Mouse (Mus musculus) adrenal gland, postnatal 4 days (tissue): ENCODE data around the gene Ccdc85a. TPM values are rescaled to one million over a fixed set of nuclear protein-coding genes. Genes with fewer than 3 reads are reported as not detected.
A peak's percentile ranks its signal among the peaks of the same experiment; 100 is the strongest.

Source experiments
- DNase-seq, 2 experiments: peaks; one replicate each; pipeline ENCODE4 v3.0.0; 2021 to 2022; ENCODE audit warnings: low spot score in 2 of 2, mixed read lengths in 2 of 2
- long read RNA-seq, 2 experiments: library from polyadenylated mRNA; stranded (forward); transcript quantifications; one replicate each; pipeline ENCODE4 v2.0.0; 2021
- total RNA-seq, 2 experiments: library from RNA; stranded (reverse); gene quantifications; 2 replicates each; pipeline ENCODE4 v1.2.3; 2021

Ccdc85a gene
- total RNA-seq: 1 to 10 TPM; 4.0 to 4.9 TPM
- long read RNA-seq, experiment 1, full-length matches to known transcripts: 1 of 1 reads
- long read RNA-seq, experiment 1, partial matches to known transcripts: 0 of 1 reads
- long read RNA-seq, experiment 1, other reads (novel, unspliced or antisense): 0 of 1 reads
- long read RNA-seq, experiment 2, full-length matches to known transcripts: 7 of 7 reads
- long read RNA-seq, experiment 2, partial matches to known transcripts: 0 of 7 reads
- long read RNA-seq, experiment 2, other reads (novel, unspliced or antisense): 0 of 7 reads

DNA sequence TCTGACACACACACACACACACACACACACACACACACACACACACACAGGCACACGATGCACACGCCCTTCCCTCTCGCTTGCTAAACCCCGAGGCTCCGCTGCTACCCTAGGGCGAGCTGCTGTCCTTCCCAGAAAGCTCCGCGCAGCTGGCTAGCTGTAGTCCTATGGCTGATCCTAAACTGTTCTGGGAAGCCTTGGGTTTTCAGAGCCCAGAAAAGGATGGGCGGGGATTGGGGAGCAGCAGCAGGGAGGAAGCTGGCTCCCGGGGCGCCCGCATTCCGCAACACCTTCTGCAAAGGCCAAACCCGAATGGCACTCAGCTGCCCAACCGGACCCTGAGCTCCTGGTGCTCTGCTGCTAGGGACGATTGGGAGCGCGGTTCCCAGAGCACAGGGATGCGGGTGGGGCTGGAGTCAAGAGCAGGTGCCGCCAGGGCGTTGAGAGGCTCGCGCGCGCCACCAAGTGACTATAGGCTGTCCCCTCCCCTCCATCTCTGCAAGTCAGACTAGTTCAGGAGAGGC, at the start of gene Ccdc85a:
Ccdc85a (minus strand) TSS at position 414 of the 524 bp plus-strand sequence.
- peak; percentile 55 to 56 for DNase-seq

- DNase-seq: no peak
These were observed 49.5 kb upstream of the Ccdc85a start for GRCm38 (mm10) chr11:28633571-28634125.

GRCm38 (mm10) chr11:28633093-28633492, 49.0 kb upstream of the Ccdc85a start:
- no peak for DNase-seq

GRCm38 (mm10) chr11:28630771-28631170, 46.6 kb upstream of the Ccdc85a start:
- DNase-seq: no peak

DNA sequence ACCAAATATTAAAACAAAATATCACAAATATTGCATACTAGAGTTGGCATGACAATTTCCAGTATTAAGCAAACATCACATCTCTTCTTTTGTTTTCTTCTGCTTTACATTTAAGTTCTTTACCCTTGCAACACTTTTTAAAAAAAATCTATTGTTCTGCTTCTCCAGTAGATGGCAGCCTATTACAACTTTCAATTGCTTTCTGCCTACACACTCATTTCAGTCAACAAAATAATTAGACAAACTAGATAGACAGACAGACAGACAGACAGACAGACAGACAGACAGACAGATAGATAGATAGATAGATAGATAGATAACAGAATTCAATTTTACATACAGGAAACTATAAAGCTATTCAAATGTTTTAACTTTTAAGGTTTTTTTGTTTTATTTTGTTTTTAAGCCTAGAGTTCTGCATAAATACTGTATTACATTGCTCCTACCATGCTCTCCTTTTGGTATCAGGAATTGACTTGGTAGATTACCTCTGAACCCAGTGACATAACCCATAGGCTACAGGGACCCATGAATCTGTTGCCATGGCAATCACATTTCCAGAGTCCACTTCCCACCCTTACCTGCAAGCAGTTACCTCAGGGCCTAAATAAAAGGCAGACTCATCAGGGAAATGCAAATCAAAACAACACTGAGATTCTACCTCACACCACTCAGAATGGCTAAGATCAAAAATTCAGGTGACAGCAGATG, 26.8 kb upstream of the Ccdc85a start:
- no peak for DNase-seq

- no peak for DNase-seq
These were observed 800 bp downstream of the Ccdc85a start for GRCm38 (mm10) chr11:28583138-28583910.

DNA sequence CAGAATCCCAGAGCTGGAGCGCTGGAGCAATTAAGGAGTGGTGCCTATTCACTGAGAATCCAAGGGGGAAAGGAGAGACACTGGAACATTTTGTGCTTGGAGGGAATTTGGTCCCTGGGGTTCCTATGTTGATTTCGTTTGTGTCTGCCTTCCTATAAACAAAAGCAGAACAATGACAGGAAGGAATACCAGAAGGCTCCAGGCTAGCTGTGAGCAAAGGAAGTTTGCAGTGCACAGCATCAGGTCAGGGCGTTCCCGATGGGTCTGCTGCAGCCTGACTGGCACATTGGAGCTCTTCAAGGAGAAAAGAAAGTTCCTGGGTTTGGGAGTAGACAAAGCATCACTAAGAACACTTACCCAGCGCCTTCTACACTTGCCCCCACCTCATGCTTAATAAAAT, 1.9 kb downstream of the Ccdc85a start:
- DNase-seq: no peak

GRCm38 (mm10) chr11:28572423-28572822, 11.7 kb downstream of the Ccdc85a start:
- no peak for DNase-seq

- no peak for DNase-seq
These were observed 27.7 kb downstream of the Ccdc85a start for GRCm38 (mm10) chr11:28556420-28556819.

DNA sequence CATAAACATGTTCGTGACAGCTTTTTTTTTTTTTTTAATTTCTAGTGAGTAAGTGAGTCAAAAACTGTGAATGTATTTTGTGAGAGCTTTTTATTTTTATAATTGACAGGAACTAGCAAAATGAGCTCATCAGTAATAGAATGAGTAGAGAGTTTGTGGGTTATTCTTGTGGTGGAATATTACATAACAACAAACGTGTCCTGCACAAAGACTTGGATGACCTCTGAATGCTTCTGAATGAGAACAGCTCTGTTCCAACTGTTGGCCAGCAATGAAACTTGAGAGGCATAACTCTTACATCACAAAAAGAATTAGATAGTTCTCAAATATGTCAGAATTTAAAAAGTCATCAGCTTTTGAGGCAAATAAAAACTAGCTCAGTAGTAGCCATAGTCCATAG, 40.7 kb downstream of the Ccdc85a start:
- no peak for DNase-seq

DNA sequence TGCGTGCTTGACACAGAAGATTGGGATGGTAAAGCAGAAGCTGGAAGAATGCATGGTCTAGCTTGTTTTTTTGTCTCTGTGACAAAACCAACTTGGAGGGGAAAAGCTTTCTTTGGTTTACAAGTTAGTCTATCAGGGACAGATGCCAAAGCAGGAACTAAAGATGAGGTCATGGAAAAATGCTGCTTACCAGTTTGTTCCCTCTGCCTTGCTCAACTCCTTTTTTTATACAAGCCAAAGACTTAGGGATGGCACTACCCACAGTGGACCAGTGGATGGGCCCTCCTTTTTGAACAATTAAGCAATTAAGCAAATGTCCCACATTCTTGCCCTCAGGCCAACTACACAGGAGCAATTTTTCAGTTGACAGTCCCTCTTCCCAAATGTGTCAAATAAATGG, 42.8 kb downstream of the Ccdc85a start:
- no peak for DNase-seq

DNA sequence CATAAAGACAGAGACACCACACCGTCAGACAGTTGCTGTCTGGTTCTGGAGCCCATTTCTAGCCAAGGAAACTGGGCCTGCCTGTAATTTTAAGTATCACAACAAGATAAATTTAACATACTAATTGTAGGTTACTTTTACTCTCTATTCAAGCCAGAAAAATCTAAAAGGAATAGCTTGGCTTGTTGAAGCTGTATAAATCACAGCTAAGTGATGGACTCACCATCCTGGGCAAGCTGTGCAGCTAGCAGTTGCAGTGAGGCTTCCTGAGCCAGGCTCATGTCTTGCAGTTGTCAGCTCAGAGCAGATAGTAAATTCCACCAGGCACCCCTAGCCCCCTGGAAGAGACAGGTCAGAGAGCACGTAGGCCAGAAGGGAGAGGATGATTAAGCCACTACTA, 50.8 kb downstream of the Ccdc85a start:
- no peak for DNase-seq

GRCm38 (mm10) chr11:28501190-28501589, 82.9 kb downstream of the Ccdc85a start:
- no peak for DNase-seq

- DNase-seq: no peak
These were observed 87.1 kb downstream of the Ccdc85a start for GRCm38 (mm10) chr11:28497034-28497433.

- no peak for DNase-seq
These were observed 90.8 kb downstream of the Ccdc85a start for GRCm38 (mm10) chr11:28493362-28493761.

- no peak for DNase-seq
These were observed 92.8 kb downstream of the Ccdc85a start for GRCm38 (mm10) chr11:28491330-28491729.

DNA sequence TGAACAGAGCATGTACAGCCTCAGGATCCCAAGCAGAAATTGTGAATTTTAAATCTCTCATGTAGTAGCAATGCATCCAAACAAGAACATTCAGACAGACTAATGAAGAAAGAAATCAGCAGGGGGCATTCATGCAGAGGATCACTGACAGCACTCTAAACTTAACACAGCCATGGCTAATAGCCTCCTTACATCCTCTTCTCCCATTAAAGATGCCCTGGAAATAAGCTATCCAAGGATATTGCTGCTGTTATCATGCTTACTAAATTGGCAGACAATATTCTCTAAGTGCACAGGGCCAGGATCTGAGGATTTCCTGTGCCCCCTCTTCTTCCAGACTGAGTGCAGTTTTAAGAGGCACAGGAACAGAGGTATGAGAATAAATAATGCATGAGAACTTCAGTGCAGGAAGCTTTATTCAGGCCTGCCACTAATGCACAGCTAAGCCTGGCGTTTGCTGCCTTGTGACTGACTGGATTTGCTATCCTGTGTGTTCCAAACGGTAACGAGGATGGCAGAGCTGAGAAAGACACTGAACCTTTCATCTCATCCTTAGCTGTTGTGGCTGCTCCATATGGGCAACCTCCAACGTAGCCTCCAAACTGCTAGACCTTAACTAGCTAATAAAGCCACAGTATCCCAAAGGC, 99.9 kb downstream of the Ccdc85a start:
- no peak for DNase-seq

DNA sequence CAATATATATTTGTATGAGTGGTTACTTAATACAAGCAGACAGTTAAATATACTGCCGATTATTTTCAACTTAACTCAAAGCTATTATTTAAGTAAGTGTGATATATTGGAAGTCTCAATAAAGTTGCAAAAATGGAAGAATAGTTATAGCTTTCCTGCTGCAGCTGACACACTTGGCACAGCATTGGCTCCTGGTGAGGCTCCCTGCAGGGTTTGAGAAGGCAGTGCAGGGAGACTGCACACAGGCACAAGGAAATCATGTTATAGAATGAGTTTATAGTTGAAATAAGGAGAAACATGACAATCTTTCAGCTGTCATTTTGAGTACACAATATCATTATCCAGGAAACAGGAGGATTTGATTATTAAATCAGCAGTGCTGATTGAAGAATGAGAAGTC, 107.0 kb downstream of the Ccdc85a start:
- no peak for DNase-seq

- DNase-seq: no peak
These were observed 118.4 kb downstream of the Ccdc85a start for GRCm38 (mm10) chr11:28465726-28466125.

- DNase-seq: no peak
These were observed 119.2 kb downstream of the Ccdc85a start for GRCm38 (mm10) chr11:28464926-28465325.

GRCm38 (mm10) chr11:28459165-28459564, 125.0 kb downstream of the Ccdc85a start:
- DNase-seq: no peak
